Mouse (Mus musculus): Measurements from ENCODE around the gene Myo1b. TPM values are rescaled to one million over a fixed set of nuclear protein-coding genes. Genes with fewer than 3 reads are reported as not detected.
"Not testable (repeated sequence)": the region's sequence is repeated elsewhere in the genome, so short reads cannot be mapped to it uniquely, and the experiment has no call there.

The Myo1b gene
- total RNA-seq, 2 experiments from 2014 or later: not detected

GRCm38 (mm10) chr1:51905073-51905472, 10.8 kb downstream of the Myo1b start:
- ATAC-seq (replicated peaks; ENCODE audit: low FRiP score, poor library complexity, severe bottlenecking): no peak

- no peak for ATAC-seq (replicated peaks; ENCODE audit: low FRiP score, poor library complexity, severe bottlenecking)
Observed at GRCm38 (mm10) chr1:51897160-51897572, 18.7 kb downstream of the Myo1b start.

DNA sequence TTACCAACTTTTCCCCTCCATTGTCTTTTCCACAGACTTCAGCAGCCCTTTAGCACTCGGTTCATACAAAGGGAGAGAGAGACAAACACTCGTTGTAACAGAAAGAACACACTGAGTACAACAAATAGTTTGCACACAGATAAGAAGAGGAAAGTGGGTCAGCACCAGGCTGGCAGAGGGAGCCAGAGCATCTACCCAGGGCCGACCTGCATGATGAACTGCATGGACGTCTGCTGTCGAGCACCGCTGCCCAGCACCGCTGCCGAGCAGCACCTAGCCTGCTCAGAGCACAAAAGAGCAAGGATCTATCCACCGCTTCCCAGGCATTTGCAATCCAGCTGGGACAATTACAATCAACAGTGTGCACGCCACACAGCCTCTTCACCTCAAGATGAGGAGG, 19.9 kb downstream of the Myo1b start:
- ATAC-seq (replicated peaks; ENCODE audit: low FRiP score, poor library complexity, severe bottlenecking): no peak

DNA sequence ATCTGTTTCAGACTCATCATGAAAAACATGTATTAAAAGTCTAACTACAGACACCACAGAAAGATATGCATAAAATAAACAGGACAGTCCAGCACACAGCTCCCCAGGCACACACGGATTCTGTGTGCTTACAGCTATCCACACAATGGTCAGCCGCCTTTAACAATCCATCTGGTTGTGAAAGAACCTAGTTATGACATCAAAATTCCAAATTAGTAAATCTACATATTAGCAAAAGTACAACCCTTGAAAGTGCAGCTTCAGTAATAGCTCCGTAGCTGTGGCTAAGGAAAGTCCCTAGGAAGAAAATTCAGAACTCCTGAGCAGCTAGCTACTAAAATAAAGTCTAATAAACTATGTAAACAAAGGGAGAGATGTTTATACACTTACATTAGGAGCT, 21.1 kb downstream of the Myo1b start:
- no peak for ATAC-seq (replicated peaks; ENCODE audit: low FRiP score, poor library complexity, severe bottlenecking)

DNA sequence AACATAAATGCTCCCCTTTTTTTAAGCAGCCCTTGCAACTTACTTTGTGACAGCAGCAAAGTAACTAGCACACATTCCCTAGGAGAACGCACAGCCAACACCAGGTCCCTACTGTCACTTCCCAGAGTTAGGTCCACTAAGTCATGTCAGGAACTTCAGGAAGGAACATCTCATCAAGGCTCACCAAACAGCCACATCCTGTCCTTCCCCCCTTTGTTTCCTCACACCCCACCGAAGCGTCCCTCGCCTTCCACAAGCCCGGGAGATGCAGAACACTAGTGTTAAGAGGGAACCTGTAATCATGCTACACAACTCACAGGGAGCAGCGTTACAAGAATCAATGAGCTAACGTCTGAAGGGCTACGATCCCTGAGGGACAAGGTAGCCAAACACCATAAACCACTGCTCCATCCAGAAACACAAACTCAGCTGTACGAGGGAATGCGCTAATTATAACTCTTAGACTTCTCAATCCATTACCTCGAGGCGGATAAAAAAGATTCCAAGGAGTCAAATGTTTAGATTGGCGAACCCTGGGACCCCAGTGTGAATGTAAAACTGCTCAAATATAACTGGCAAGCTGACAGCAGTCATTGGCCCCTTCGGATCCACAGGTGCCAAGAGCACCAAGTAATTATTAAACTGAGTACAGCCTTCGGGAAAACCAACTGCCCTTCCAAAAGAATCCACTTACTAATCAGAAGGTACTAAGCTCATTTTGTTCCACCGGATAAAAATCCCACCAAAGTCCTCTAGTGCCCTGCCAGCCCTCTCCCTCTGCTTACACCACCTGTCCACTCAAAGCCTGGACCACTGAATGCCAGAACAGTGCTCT, 22.1 kb downstream of the Myo1b start:
- ATAC-seq (replicated peaks; ENCODE audit: low FRiP score, poor library complexity, severe bottlenecking): no peak

DNA sequence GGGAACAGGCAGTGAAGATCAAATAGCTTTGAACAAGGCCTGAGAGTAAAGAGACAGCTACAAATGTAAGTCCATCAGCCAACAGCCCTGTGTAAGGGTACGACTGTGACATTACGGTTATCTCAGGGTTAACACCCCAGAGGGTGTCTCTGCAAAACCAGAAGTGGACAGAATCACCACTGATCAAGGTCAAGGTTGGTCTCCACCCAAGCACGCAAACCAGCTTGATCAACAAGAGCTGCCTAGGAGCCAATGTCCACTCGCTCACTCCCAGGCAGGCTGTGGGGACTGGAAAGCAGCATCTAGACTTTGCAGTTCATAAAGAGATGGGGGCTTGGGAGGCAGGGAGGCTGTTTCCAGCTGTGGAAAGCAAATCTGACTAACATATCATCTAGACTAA, 23.9 kb downstream of the Myo1b start:
- no peak for ATAC-seq (replicated peaks; ENCODE audit: low FRiP score, poor library complexity, severe bottlenecking)

GRCm38 (mm10) chr1:51888046-51888813, 27.6 kb downstream of the Myo1b start:
- ATAC-seq (replicated peaks; ENCODE audit: low FRiP score, poor library complexity, severe bottlenecking): no peak

DNA sequence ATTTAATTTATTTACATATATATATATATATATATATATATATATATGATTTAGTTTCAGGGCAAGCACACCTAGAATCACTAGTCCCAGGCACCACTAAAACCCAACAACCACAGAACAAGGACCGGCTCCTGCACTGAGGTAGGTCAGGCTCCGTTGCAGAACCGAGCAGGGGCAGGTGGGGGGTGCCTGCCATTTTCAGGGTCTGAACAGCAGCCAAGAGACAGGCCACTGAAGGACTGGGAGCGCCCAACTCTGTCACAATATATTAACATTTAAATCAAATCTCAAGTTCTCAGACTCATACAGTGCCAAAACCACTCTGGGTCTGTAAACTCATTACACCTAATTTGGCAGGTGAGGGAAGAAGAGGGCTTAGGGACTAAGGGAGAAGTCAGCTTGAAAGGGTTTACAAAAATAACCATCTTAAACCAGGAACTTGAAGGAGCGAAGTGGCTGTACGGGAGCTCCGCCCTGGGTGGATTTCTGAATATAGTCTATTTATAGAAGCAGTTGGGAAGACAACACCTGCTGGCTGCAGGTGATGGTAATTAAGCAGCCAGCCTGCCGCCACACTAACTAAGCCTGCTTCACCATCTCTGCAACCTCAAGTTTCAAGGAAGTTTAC, 30.4 kb downstream of the Myo1b start:
- ATAC-seq (replicated peaks; ENCODE audit: low FRiP score, poor library complexity, severe bottlenecking): no peak

DNA sequence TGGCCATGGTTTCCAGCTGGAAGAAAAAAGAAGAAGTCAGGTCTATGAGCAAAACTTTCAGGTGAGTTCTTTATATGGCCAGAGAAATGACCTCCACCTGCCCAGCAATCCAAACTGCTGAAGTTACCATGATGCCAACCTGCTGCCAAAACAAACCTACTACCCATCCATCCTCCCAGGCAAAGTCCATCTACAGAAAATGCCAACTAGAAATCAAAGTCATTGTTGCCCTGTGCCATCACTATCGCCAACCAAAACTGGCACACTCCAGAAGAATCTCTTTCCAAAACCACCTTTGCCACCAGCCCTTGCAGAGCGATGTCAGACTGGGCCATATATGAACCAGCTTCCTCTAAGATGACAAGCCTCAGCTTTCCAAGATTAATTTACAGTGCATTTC, 32.7 kb downstream of the Myo1b start:
- ATAC-seq (replicated peaks; ENCODE audit: low FRiP score, poor library complexity, severe bottlenecking): no peak

GRCm38 (mm10) chr1:51882752-51883151, 33.1 kb downstream of the Myo1b start:
- no peak for ATAC-seq (replicated peaks; ENCODE audit: low FRiP score, poor library complexity, severe bottlenecking)

DNA sequence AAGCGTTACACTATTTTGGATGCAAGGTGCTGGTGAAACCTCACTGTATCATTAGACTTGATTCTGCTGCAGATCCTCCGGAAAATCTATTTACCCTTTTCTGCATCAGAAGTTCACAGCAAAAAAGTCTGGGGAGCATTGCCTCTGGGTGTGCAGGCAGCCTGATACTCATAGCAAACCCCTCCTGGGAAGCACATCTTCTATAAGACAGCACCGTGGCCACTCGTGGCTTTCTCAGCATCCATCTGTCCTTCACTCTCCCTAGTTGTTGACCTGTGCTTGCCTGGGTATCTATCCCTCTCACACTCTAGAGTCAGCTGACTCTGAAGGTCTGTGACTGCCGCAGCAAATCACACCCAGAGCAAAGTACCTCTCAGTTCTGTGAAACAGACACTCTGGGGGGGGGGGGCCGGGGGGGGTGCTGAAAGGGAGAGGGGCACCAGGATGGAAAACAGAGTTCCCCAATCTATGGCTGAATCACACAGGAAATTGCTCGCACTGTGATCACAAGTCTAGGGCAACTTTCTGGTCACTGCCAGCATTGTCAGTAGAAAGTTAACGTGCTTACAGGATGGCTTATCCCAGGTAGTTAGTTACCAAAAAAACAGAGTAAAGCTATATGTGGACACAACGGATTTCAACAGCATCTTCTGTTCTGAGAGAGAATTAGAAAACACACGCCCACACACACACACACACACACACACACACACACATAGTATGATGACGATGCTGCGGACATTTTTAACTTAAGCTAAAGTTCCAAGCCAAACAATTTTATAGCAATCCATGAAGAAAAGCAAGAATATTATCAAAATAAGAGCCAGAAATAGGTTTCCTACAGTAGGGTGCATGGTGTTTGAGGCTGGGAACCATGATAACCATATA, 35.7 kb downstream of the Myo1b start:
- no peak for ATAC-seq (replicated peaks; ENCODE audit: low FRiP score, poor library complexity, severe bottlenecking)

GRCm38 (mm10) chr1:51879333-51879770, 36.5 kb downstream of the Myo1b start:
- no peak for ATAC-seq (replicated peaks; ENCODE audit: low FRiP score, poor library complexity, severe bottlenecking)

- ATAC-seq (replicated peaks; ENCODE audit: low FRiP score, poor library complexity, severe bottlenecking): no peak
Observed at GRCm38 (mm10) chr1:51875462-51876225, 40.2 kb downstream of the Myo1b start.

DNA sequence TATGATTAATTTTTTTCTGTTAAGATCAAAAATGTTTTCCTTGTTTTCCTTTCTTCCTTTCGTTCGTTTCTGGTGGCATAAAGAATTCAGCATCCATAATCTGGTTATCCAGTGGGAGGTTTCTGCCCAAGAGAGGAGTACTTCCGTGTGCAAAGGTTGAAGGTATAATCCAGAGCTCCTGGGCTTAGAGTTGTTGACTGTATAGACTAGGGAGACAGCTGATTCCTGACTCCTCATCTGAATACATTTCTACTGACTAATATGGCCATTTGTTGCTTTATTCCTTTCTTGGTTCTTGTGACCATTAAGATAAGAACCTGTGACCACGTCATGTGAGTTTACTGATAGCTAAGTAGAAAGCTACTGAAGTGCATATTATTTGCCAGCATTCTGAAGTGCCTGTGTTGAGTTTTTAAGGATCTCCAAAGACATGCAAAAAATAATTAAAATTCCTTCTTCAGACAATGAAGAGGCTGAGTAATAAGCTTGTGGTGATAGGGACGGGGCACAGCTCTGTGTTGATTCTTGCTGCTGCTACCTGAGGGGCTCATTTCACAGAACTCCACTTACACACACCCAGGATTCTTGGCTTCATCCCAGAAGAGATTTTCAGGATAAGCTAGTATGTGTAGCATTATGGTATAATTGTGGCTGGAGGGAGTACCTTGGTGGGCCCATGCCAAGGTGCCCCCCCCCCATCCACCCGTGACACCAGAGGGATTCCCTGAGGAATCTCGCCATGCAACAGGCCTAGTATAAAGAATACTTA, 43.2 kb downstream of the Myo1b start:
- ATAC-seq (replicated peaks; ENCODE audit: low FRiP score, poor library complexity, severe bottlenecking): no peak

DNA sequence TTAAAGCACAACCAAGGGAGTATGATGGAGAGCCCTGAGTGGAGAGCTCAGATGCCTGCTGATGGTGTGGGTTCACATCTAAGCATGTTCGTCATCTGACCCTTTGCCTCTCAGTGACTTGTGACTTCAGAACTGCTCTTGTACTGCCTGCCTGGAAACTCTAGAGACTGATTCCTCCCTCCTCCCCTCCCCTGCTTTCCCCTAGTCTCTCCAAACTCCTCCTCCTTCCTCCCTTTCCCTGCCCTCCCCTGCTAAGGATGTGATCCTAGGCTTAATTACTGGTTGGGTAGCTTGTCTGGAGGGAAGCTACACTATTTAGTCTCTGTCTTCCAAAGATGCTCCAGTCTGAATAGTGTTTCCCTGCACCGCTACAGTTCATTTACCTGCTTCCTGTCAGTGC, 44.6 kb downstream of the Myo1b start:
- ATAC-seq (replicated peaks; ENCODE audit: low FRiP score, poor library complexity, severe bottlenecking): not testable (repeated sequence)

GRCm38 (mm10) chr1:51862828-51863421, 52.9 kb downstream of the Myo1b start:
- no peak for ATAC-seq (replicated peaks; ENCODE audit: low FRiP score, poor library complexity, severe bottlenecking)

- ATAC-seq (replicated peaks; ENCODE audit: low FRiP score, poor library complexity, severe bottlenecking): no peak
Observed at GRCm38 (mm10) chr1:51860837-51861236, 55.0 kb downstream of the Myo1b start.

DNA sequence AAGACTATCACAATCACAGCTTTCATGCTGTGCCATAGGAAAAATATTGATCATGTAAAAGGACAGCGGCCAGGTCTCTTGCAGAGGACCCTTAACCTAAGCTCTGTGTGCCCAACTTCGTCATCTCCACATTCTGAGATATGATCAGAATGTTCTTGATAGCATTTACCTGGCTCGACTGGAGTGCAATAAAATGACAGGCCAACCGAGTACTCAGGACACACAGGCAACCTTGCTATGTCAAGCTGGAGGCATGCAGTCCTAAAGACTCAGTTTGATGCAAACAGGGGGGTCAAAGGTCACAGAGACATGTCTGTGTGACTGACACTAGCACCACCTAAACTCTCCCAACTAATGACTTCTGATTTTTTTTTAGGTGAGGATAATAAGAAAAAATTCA, 58.9 kb downstream of the Myo1b start:
- ATAC-seq (replicated peaks; ENCODE audit: low FRiP score, poor library complexity, severe bottlenecking): no peak
